Mouse (Mus musculus): ENCODE measurements around the gene Ccl12.

The Ccl12 gene

GRCm38 (mm10) chr11:82101529-82101928 lies at the start of gene Ccl12:
TSS of gene Ccl12 (plus strand) at chr11:82101845.
- no peak for DNase-seq (ENCODE audit: low read depth)

GRCm38 (mm10) chr11:82053849-82054248 lies 47.8 kb upstream of the Ccl12 start:
- DNase-seq (ENCODE audit: low read depth): no peak

GRCm38 (mm10) chr11:82057646-82058045 lies 44.0 kb upstream of the Ccl12 start, which contains the start of gene Ccl11:
TSS of gene Ccl11 (plus strand) at chr11:82057823.
- DNase-seq (ENCODE audit: low read depth): no peak

GRCm38 (mm10) chr11:82062226-82062625 lies 39.4 kb upstream of the Ccl12 start:
- no peak for DNase-seq (ENCODE audit: low read depth)

- no peak for DNase-seq (ENCODE audit: low read depth)
Measured at GRCm38 (mm10) chr11:82063454-82063853, 38.2 kb upstream of the Ccl12 start.

GRCm38 (mm10) chr11:82066953-82067571 lies 34.6 kb upstream of the Ccl12 start:
- no peak for DNase-seq (ENCODE audit: low read depth)

GRCm38 (mm10) chr11:82071076-82071475 lies 30.6 kb upstream of the Ccl12 start:
- no peak for DNase-seq (ENCODE audit: low read depth)

GRCm38 (mm10) chr11:82072374-82072773 lies 29.3 kb upstream of the Ccl12 start:
- DNase-seq (ENCODE audit: low read depth): no peak

- no peak for DNase-seq (ENCODE audit: low read depth)
Measured at GRCm38 (mm10) chr11:82072984-82073383, 28.7 kb upstream of the Ccl12 start.

GRCm38 (mm10) chr11:82073686-82074085 lies 28.0 kb upstream of the Ccl12 start:
- no peak for DNase-seq (ENCODE audit: low read depth)

GRCm38 (mm10) chr11:82077031-82077430 lies 24.6 kb upstream of the Ccl12 start:
- no peak for DNase-seq (ENCODE audit: low read depth)

GRCm38 (mm10) chr11:82078136-82078730 lies 23.4 kb upstream of the Ccl12 start:
- no peak for DNase-seq (ENCODE audit: low read depth)

- no peak for DNase-seq (ENCODE audit: low read depth)
Measured at GRCm38 (mm10) chr11:82080865-82081264, 20.8 kb upstream of the Ccl12 start.

GRCm38 (mm10) chr11:82084360-82084759 lies 17.3 kb upstream of the Ccl12 start:
- DNase-seq (ENCODE audit: low read depth): no peak

GRCm38 (mm10) chr11:82099511-82100323 lies 1.9 kb upstream of the Ccl12 start:
- no peak for DNase-seq (ENCODE audit: low read depth)

- DNase-seq (ENCODE audit: low read depth): no peak
Measured at GRCm38 (mm10) chr11:82101087-82101486, 558 bp upstream of the Ccl12 start.

- DNase-seq (ENCODE audit: low read depth): no peak
Measured at GRCm38 (mm10) chr11:82109611-82110010, 8.0 kb downstream of the Ccl12 start.

- no peak for DNase-seq (ENCODE audit: low read depth)
Measured at GRCm38 (mm10) chr11:82110372-82111248, 9.0 kb downstream of the Ccl12 start.

GRCm38 (mm10) chr11:82114885-82115284 lies 13.2 kb downstream of the Ccl12 start, which contains the start of gene Ccl8:
TSS of gene Ccl8 (plus strand) at chr11:82115185.
- no peak for DNase-seq (ENCODE audit: low read depth)

- no peak for DNase-seq (ENCODE audit: low read depth)
Measured at GRCm38 (mm10) chr11:82116041-82116440, 14.4 kb downstream of the Ccl12 start.

- DNase-seq (ENCODE audit: low read depth): no peak
Measured at GRCm38 (mm10) chr11:82132977-82133376, 31.3 kb downstream of the Ccl12 start.

GRCm38 (mm10) chr11:82136196-82136595 lies 34.6 kb downstream of the Ccl12 start:
- DNase-seq (ENCODE audit: low read depth): no peak
